Mouse (Mus musculus) forebrain, embryonic 12.5 days (tissue): ENCODE measurements around the gene Gm17482. TPM values are rescaled to one million over a fixed set of nuclear protein-coding genes. Genes with fewer than 3 reads are reported as not detected.

Experiments used
- ATAC-seq: fragments of 200-750 bp; cut with Nextera tagmentation; 2 replicates; pipeline ENCODE4 v1.8.0; 2017; ENCODE audit warnings: moderate TSS enrichment; ENCODE audit not compliant: low FRiP score
- H3K27ac ChIP-seq: fragments of 300-500 bp; sonication (generic); 2 replicates; pipeline ENCODE4 v1.5.1; 2016; ENCODE audit warnings: mild to moderate bottlenecking
- H3K27me3 ChIP-seq: fragments of 300-500 bp; sonication (generic); 2 replicates; pipeline ENCODE4 v1.6.1; 2016; ENCODE audit warnings: mild to moderate bottlenecking
- H3K36me3 ChIP-seq: fragments of 300-500 bp; sonication (generic); replicated peaks from 2 replicates; pipeline ENCODE4 v1.6.1; 2016; ENCODE audit warnings: mild to moderate bottlenecking
- H3K4me1 ChIP-seq: fragments of 300-500 bp; sonication (generic); 2 replicates; pipeline ENCODE4 v1.6.1; 2016
- H3K4me2 ChIP-seq: fragments of 300-500 bp; sonication (generic); 2 replicates; pipeline ENCODE4 v1.6.1; 2016; ENCODE audit warnings: mild to moderate bottlenecking, moderate library complexity
- H3K4me3 ChIP-seq: fragments of 300-500 bp; sonication (generic); replicated peaks from 2 replicates; pipeline ENCODE4 v1.5.1; 2016; ENCODE audit warnings: mild to moderate bottlenecking
- H3K9ac ChIP-seq: fragments of 300-500 bp; sonication (generic); 2 replicates; pipeline ENCODE4 v1.6.1; 2016; ENCODE audit warnings: mild to moderate bottlenecking
- H3K9me3 ChIP-seq: fragments of 300-500 bp; sonication (generic); 2 replicates; pipeline ENCODE4 v1.6.1; 2016
- WGBS: fragments of 180-500 bp; shearing (Covaris S2); methylation state at CpG from one replicate; pipeline ENCODE4 v1.1.7; 2016; 5-methylcytosine and 5-hydroxymethylcytosine counted together
- polyA plus RNA-seq: library from polyadenylated mRNA; unstranded; fragments of >200 nt; fragmentation: Nextera tagmentation; extraction: Ambion mirVana; gene quantifications from 2 replicates; pipeline ENCODE4 v1.2.1, GENCODE M21; 2016

Gene Gm17482
- polyA plus RNA-seq, 1 experiment from 2014 or later = not detected

DNA sequence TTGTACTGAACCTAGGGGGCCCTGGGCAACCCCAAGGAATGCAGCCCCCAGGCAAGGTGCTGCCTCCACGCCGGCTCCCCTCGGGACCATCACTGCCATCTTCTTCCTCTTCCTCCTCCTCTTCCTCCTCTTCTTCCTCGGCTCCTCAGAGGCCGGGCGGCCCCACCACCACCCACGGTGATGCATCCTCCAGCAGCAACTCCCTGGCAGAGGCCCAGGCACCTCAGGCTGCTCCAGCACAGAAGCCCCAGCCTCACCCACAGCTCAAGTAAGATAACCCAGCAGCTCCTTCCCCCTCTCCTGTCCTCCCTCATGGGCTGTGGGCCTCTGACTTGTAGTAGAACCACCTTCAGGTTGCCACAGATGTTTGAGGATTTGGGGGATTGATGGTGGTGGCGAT lies 50.9 kb downstream of the Gm17482 start:
- Histone ChIP-seq H3K27me3 (no peaks in the 10 kb centered on the region), H3K9ac (no peak overlapping the region), H3K36me3 (no peaks in the 10 kb centered on the region), H3K27ac (no peak overlapping the region), H3K4me1 (no peaks in the 10 kb centered on the region), H3K4me3 (no peak overlapping the region), H3K9me3 (no peaks in the 10 kb centered on the region), H3K4me2 (no peak overlapping the region)
- ATAC-seq = no peak
- WGBS = 85% methylated on average over 8 of the region's 8 CpGs

DNA sequence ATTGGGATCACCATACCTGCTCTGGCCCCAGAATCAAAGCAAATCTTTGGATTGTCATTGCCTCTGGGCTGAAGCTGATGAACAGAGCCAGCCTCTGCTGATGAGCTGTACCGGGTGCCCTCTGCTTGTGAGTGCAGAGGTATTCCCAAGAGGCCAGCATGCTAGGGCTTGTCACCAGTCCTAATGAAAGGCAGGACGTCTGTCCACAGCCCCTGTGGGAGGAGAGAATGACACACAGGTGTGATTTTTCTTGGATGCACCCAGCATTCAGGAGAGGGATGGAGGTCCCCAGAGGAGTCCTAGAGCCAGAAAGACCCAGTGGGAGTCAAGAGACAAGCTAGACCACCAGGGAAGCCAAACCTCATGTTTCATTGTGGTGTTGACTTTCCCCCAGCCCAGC lies 52.5 kb downstream of the Gm17482 start:
- WGBS = 67% methylated on average over 2 of the region's 2 CpGs

GRCm38 (mm10) chr6:115284153-115284552 lies 57.0 kb downstream of the Gm17482 start:
- 85% methylated on average over 2 of the region's 2 CpGs for WGBS
- no peak for ATAC-seq
- no peak overlapping the region for H3K9ac ChIP-seq
- no peaks in the 10 kb centered on the region for H3K36me3 ChIP-seq
- no peaks in the 10 kb centered on the region for H3K9me3 ChIP-seq
- no peak overlapping the region for H3K4me2 ChIP-seq
- no peaks in the 10 kb centered on the region for H3K4me1 ChIP-seq
- no peaks in the 10 kb centered on the region for H3K27me3 ChIP-seq
- no peak overlapping the region for H3K27ac ChIP-seq
- H3K4me3 ChIP-seq = no peak overlapping the region

More for the DNA sequence above, 52.5 kb downstream of the Gm17482 start:
- no peak for ATAC-seq
- no peak overlapping the region for H3K9ac ChIP-seq
- no peaks in the 10 kb centered on the region for H3K9me3 ChIP-seq
- no peak overlapping the region for H3K27ac ChIP-seq
- H3K36me3 ChIP-seq = no peaks in the 10 kb centered on the region
- no peaks in the 10 kb centered on the region for H3K27me3 ChIP-seq
- H3K4me1 ChIP-seq = no peaks in the 10 kb centered on the region
- no peak overlapping the region for H3K4me2 ChIP-seq
- no peak overlapping the region for H3K4me3 ChIP-seq

GRCm38 (mm10) chr6:115286441-115286840 lies 59.3 kb downstream of the Gm17482 start:
- no peak for ATAC-seq
- H3K27ac ChIP-seq = no peak overlapping the region
- WGBS = 92% methylated on average over 6 of the region's 6 CpGs
- no peaks in the 10 kb centered on the region for H3K27me3 ChIP-seq
- no peak overlapping the region for H3K9ac ChIP-seq
- H3K36me3 ChIP-seq = no peaks in the 10 kb centered on the region
- H3K9me3 ChIP-seq = no peaks in the 10 kb centered on the region
- H3K4me1 ChIP-seq = no peaks in the 10 kb centered on the region
- no peak overlapping the region for H3K4me2 ChIP-seq
- H3K4me3 ChIP-seq = no peak overlapping the region

DNA sequence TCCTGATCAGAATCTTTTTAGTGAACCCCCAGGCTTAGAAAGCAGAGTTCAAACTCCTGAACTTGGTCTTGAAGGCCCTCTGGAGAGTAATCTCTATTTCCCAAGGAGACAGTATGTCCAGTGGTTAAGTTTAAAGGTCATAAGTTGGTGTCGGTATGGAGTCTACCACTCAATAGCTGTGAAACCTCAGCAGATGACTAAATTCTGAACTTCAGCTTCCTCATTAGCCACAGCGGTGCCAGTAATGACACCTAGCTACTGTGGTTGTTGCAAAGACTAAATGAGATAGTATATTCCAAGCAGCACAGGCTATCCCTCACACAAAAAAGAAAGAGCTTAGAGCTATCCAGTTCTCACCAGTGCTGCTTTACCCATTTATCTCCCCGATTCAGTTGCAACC lies 61.1 kb downstream of the Gm17482 start:
- Histone ChIP-seq H3K4me2 (no peak overlapping the region), H3K4me3 (no peak overlapping the region), H3K27me3 (no peaks in the 10 kb centered on the region), H3K27ac (no peak overlapping the region), H3K9ac (no peak overlapping the region), H3K4me1 (no peaks in the 10 kb centered on the region), H3K9me3 (no peaks in the 10 kb centered on the region), H3K36me3 (no peaks in the 10 kb centered on the region)
- 93% methylated on average over 3 of the region's 3 CpGs for WGBS
- no peak for ATAC-seq

GRCm38 (mm10) chr6:115290561-115290960 lies 63.4 kb downstream of the Gm17482 start:
- Histone ChIP-seq H3K4me3 (no peak overlapping the region), H3K27me3 (no peaks in the 10 kb centered on the region), H3K9me3 (no peaks in the 10 kb centered on the region), H3K36me3 (no peaks in the 10 kb centered on the region), H3K4me2 (no peak overlapping the region), H3K27ac (no peak overlapping the region), H3K9ac (no peak overlapping the region), H3K4me1 (no peaks in the 10 kb centered on the region)
- ATAC-seq = no peak
- WGBS = 75% methylated on average over 5 of the region's 5 CpGs

GRCm38 (mm10) chr6:115291068-115291467 lies 63.9 kb downstream of the Gm17482 start:
- WGBS = 83% methylated on average over 2 of the region's 2 CpGs
- Histone ChIP-seq H3K9ac (no peak overlapping the region), H3K9me3 (no peaks in the 10 kb centered on the region), H3K27ac (no peak overlapping the region), H3K4me1 (no peaks in the 10 kb centered on the region), H3K36me3 (no peaks in the 10 kb centered on the region), H3K4me2 (no peak overlapping the region), H3K27me3 (no peaks in the 10 kb centered on the region), H3K4me3 (no peak overlapping the region)
- no peak for ATAC-seq

GRCm38 (mm10) chr6:115291823-115292222 lies 64.7 kb downstream of the Gm17482 start:
- Histone ChIP-seq H3K4me2 (no peak overlapping the region), H3K27ac (no peak overlapping the region), H3K9me3 (no peaks in the 10 kb centered on the region), H3K4me3 (no peak overlapping the region), H3K27me3 (no peaks in the 10 kb centered on the region), H3K9ac (no peak overlapping the region), H3K36me3 (no peaks in the 10 kb centered on the region), H3K4me1 (no peaks in the 10 kb centered on the region)
- 89% methylated on average over 6 of the region's 6 CpGs for WGBS
- ATAC-seq = no peak

DNA sequence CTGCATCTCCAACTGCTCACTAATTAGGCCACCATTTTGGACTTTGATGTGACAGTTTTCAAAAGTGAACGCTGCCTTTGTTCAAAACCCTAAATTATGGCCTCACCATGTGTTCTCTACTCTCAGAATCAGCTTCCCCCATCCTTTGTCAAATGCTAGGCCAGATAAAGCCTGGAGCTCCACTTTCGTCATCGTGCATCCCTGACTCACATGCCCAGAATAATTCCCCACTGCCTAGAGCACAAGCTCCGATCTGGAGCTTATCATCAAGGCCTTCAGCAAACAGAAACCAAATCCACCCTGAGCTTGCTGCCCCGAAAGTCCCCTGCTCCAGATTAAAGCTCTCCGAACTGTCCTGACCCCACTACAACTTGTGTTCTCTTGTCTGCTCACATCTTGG lies 65.5 kb downstream of the Gm17482 start:
- Histone ChIP-seq H3K36me3 (no peaks in the 10 kb centered on the region), H3K4me1 (no peaks in the 10 kb centered on the region), H3K4me2 (no peak overlapping the region), H3K27ac (no peak overlapping the region), H3K9ac (no peak overlapping the region), H3K27me3 (no peaks in the 10 kb centered on the region), H3K9me3 (no peaks in the 10 kb centered on the region), H3K4me3 (no peak overlapping the region)
- no peak for ATAC-seq
- 66% methylated on average over 6 of the region's 6 CpGs for WGBS

DNA sequence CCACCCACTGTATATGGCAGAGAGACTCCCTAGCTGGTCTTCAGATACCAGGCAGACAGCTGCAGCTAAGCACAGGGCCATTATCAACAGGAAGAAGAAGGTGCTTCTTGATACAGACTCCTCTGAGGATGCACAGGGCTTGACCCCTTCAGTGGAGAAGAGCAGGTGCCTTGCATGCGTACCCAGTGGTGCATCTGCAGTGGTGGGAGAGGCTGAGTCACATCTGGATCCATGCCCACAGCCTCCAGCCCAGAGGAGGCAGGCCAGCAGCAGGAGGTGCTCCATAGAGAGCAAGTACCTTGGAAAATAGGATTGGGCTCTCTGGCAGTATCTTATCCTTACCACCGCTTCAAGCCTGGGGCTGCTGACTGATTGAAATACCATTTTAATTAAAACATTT lies 66.7 kb downstream of the Gm17482 start:
- Histone ChIP-seq H3K4me3 (no peak overlapping the region), H3K9me3 (no peaks in the 10 kb centered on the region), H3K36me3 (no peaks in the 10 kb centered on the region), H3K4me1 (no peaks in the 10 kb centered on the region), H3K27me3 (no peaks in the 10 kb centered on the region), H3K27ac (no peak overlapping the region), H3K4me2 (no peak overlapping the region), H3K9ac (no peak overlapping the region)
- 90% methylated on average over 2 of the region's 2 CpGs for WGBS
- ATAC-seq = no peak

DNA sequence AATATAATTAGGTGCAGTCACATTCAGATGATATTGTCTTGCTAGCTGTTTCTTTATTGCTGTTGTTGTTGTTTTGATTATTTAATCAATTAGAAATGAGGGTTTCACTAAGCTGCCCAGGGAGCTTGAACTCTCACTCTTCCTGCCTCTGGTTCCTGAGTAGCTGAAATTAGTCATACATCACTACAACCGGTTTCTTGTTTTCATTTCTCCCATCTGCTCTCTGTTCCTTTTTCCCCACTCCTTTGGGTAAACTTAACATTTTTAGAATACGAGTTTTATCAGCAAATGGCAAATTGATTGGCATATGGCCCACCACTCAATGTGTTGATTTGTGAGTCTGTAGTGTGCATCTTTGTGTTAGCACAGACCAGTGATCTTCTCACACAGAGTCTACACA lies 80.0 kb downstream of the Gm17482 start:
- no peak overlapping the region for H3K4me2 ChIP-seq
- no peak overlapping the region for H3K27ac ChIP-seq
- ATAC-seq = no peak
- no peak overlapping the region for H3K9ac ChIP-seq
- H3K4me3 ChIP-seq = no peak overlapping the region
- no peaks in the 10 kb centered on the region for H3K9me3 ChIP-seq
- WGBS = 88% methylated on average over 2 of the region's 2 CpGs
- H3K27me3 ChIP-seq = no peaks in the 10 kb centered on the region
- no peaks in the 10 kb centered on the region for H3K36me3 ChIP-seq
- H3K4me1 ChIP-seq = no peaks in the 10 kb centered on the region
